Mouse (Mus musculus) gastrocnemius, postnatal 10 days (tissue): ENCODE data around the gene Rnf169. TPM values are rescaled to one million over a fixed set of nuclear protein-coding genes. Genes with fewer than 3 reads are reported as not detected.
A peak's percentile ranks its signal among the peaks of the same experiment; 100 is the strongest.

Source experiments
- DNase-seq: peaks from one replicate; pipeline ENCODE4 v3.0.0; 2021; ENCODE audit warnings: mixed read lengths
- total RNA-seq, 2 experiments: library from RNA; stranded (reverse); gene quantifications; 2 replicates each; pipeline ENCODE4 v1.2.3; 2021

Rnf169 gene
- total RNA-seq, 2 experiments from 2014 or later: 9.2 to 10.5 TPM

GRCm38 (mm10) chr7:99893967-99894366 is 86.3 kb downstream of the Rnf169 start:
- DNase-seq: no peak

DNA sequence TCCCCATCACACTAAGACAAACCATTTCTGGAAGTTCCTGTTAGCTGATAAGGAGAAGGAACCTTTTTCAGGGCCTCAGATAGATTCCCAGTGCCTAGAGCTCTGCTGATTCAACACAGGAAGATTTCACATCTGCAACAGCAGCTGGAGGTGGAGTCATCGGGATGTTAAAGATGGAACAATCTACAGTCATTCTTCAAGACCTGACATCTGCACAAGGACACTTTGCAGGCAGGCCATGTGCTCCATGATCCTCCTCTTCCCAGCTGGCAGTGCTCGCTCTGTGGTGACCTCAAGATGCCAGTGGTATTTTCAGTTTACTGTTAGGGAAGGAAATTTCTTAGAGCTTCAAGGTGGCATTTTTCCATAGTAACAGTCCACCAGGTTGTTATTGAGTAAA is 87.9 kb downstream of the Rnf169 start:
- no peak for DNase-seq

DNA sequence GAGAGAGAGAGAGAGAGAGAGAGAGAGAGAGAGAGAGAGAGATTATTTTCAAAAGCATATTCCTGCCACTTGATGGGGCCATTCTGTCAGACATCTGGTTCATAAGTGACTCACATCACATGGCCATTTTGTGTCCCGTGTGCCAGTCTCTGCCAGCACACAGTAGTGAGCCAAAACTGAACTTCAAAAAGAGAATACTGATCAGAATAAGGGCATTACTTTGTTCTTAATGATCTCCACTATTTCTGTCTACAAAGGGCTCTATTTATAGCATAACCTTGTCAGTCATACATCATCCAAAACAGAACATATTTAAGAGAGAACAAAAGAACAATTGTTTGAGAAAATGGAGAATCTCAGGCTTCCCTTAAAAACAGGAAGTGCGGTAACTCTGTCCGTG is 88.8 kb downstream of the Rnf169 start:
- no peak for DNase-seq

DNA sequence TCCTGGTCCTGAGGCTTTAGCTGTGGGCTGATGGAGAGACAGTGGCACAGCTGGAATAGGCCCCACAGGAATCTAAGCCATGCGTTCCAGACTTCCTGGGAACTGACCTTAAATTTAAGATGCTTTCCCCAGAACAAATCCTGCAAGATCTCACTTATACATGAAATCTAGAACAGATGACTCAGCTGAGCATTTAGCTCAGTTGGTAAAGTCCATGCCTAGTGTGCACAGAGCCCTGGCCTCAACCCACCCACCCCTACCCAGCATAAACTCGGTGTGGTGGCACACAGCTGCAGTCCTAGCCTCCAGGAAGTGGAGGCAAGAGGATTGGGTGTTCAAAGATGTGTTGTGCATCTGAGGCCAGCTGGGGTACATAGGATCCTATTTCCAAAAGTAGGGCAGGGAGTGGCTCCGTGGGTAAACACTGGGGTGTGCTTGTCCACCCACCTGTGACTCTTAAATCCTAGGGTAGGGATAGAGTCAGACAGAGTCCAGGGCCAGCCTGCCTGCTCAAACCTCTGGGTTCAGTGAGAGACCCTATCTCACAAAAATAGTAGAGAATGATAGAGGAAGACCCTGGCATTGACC is 90.0 kb downstream of the Rnf169 start:
- DNase-seq: no peak

DNA sequence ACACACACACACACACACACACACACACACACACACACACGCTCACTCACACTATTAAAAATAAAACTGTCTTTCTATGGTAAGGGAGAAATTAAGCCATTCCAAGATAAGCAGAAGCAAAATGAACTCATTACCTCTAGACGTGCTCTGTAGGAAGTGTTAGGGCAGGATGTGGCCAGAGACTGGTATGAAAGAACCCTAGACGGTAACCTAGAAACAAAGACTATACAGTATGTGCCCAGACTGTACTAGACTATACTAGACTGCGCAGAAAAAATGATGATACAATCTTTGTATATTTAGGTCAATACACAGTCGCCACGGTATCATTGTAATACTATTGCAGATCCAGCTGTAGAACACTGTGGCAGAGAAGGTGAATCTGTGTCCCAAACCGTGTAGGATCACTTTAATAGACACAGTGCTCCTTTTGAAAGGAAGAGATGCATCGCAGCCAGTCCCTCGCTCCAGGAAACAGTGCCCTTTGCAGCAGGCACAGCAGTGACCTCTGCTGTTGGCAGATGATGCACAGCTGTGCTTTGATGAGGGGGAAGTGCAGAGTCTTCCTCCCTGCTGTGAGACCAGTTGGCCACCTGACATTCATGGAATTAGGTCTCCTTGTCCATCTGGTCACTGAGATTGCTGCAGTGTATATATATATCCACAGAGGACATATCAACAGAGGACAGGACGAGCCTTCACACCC is 90.9 kb downstream of the Rnf169 start:
- DNase-seq: no peak

DNA sequence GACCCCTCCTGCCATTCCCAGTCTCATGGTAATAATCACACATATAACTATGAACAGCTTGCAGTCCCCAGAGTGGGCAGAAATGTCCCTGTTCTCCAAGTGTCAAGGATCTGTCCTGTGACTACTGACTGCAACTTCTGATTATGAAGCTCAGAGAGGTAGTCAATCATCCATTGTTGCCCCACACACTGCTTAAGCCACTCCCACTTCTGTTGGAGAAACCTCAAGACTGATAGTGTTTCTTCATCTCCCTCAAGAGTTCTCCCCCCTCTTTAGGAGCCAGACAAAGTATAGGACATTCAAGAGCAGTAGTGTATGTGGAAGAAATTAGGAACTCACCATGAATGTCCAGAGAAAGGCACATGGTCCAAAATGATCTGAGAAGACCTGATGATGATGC is 92.5 kb downstream of the Rnf169 start:
- DNase-seq: no peak

DNA sequence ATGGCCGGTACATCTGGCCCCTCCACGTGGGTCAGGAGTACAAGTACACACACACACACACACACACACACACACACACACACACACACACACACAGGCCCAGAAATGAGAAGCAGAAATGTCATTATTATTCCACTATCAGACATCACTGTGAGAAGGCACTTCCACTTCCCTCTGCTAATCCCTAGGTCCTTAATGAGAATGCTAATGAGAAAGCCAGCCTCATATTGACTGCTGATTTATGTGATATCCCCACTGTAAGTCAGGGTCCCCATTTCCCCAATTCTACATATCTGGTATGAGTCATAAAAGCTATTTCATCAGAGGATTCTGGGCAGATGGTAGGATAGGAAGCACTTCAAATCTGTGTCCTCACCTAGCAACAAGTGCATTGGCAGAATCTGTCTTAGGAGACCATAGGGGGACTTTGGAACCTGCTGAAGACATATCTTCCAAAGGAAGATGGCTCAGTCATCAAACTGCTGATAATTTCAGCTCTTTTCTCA is 93.0 kb downstream of the Rnf169 start:
- DNase-seq: no peak

GRCm38 (mm10) chr7:99878254-99878653 is 102.0 kb downstream of the Rnf169 start:
- DNase-seq: no peak

DNA sequence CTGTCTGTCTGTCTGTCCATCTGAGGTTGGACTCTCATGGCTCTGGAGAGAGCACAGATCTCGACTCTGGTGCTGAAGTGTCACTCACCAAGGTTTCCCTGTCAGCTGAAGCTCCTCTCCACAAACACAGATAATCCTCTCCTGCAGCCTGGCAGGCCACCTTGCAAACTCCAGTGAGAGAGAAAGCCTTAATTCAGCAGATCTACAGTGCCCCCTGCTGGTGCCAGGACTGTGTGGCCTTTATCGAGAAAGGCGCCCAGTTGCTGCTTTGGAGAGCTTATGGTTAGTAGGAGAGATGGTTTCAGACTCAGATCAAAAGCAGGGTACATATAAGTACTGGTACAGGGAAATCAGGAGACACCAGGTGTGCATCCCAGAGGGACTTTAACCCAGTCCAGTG is 103.9 kb downstream of the Rnf169 start:
- peak; percentile 83 for DNase-seq

DNA sequence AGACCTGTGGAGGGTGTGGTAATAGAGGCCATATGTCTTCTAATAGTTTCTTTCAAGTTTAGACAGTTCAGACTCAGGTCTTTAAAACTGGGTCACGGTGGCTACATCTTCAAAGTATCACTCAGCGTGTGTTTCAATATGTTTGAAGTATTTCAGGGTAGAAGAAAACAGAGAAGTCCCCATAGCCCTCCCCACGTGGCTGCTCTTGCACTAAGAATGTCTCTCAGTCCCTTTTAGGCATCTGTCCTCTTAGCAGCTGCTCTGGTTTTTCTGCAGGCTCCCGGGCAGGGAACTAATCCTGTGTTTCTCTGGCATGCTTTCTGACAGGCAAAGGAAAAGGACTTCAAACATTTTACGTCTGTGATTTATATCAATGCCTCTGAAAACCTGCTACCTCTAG is 104.4 kb downstream of the Rnf169 start:
- no peak for DNase-seq

GRCm38 (mm10) chr7:99873965-99874364 is 106.3 kb downstream of the Rnf169 start:
- no peak for DNase-seq

Other genes starting within 250 kb of the Rnf169 start
- gene Olfr521, start 216.9 kb downstream of the Rnf169 start, total RNA-seq: not detected
- gene Neu3, start 152.0 kb downstream of the Rnf169 start, total RNA-seq: 1 to 10 TPM; 2.6 to 3.2 TPM
- gene Xrra1, start 121.3 kb downstream of the Rnf169 start, total RNA-seq: 1 to 10 TPM; 1.3 TPM
- 10 to 100 TPM; 55.7 to 62.1 TPM for gene Spcs2, start 117.0 kb downstream of the Rnf169 start, total RNA-seq
- gene Chrdl2, start 25.7 kb upstream of the Rnf169 start, total RNA-seq: 1 to 10 TPM; 2.5 to 3.3 TPM
- gene Pold3, start 141.1 kb upstream of the Rnf169 start, total RNA-seq: 10 to 100 TPM in 1 of 2 experiments, 1 to 10 TPM in 1; 8.8 to 14.2 TPM
- 1 to 10 TPM; 5.6 to 6.3 TPM for gene Lipt2, start 178.8 kb upstream of the Rnf169 start, total RNA-seq
- gene Kcne3, start 196.1 kb upstream of the Rnf169 start, total RNA-seq: under 1 TPM; 0.70 to 0.84 TPM
- gene Pgm2l1, start 246.9 kb upstream of the Rnf169 start, total RNA-seq: 10 to 100 TPM; 11.4 to 11.5 TPM